In genomic region chr1:86994023-86994422, GRCm38 (mm10) we compare ENCODE assay signal across 23 mouse cellular contexts.
DNase-seq lines count a peak whose midpoint lies in the region; ATAC-seq lines count a peak whose summit lies in the region.
"Had no signal": no experiment of that assay in that cellular context is flagged by ENCODE, and none has a peak within 500 bp of the region (broad histone marks: within the 10 kb centered on the region; RNA-seq: fewer than 3 reads in every experiment).

No protein-coding gene starts in this region.

- H3K27ac ChIP-seq in forebrain, embryonic 13.5 days = no peak overlapping the region
- no peak overlapping the region for H3K27ac ChIP-seq in forebrain, embryonic 12.5 days
- no peak overlapping the region for H3K27ac ChIP-seq in lung, embryonic 16.5 days (ENCODE audit: low read length)
- 0 out of 2 replicates have a peak overlapping the region, but pooled peaks have one; percentile 9 for H3K27ac ChIP-seq in limb, embryonic 10.5 days
- H3K27ac ChIP-seq: embryonic facial prominence, embryonic 10.5 days; embryonic facial prominence, embryonic 13.5 days; forebrain, embryonic 15.5 days; hindbrain, embryonic 12.5 days; hindbrain, embryonic 15.5 days had no signal

- no peak overlapping the region for H3K4me2 ChIP-seq in forebrain, embryonic 13.5 days
- H3K4me2 ChIP-seq in forebrain, embryonic 12.5 days = no peak overlapping the region
- H3K4me2 ChIP-seq in lung, embryonic 16.5 days (ENCODE audit: low read depth, low read length) = no peak overlapping the region
- H3K4me2 ChIP-seq: embryonic facial prominence, embryonic 13.5 days; forebrain, embryonic 15.5 days; heart, embryonic 11.5 days; hindbrain, embryonic 12.5 days; hindbrain, embryonic 15.5 days had no signal

- ATAC-seq in forebrain, embryonic 13.5 days = peak; percentile 48; the same call in 1 of the 2 replicates
- no peak for ATAC-seq in forebrain, embryonic 12.5 days (ENCODE audit: low FRiP score)
- ATAC-seq in lung, embryonic 16.5 days (ENCODE audit: low read depth) = peak; percentile 54; the same call in 1 of the 2 replicates
- ATAC-seq: activated CD4-positive, CD25-positive, alpha-beta regulatory T cell, adult 4 months; CD4-positive, CD25-positive, alpha-beta regulatory T cell, adult 4 months; forebrain, embryonic 15.5 days; intestine, postnatal 0 days had no signal

- no peak overlapping the region for H3K4me3 ChIP-seq in forebrain, embryonic 13.5 days
- H3K4me3 ChIP-seq in forebrain, embryonic 12.5 days (replicated peaks) = no peak overlapping the region
- H3K4me3 ChIP-seq in lung, embryonic 16.5 days (ENCODE audit: low read length) = no peak overlapping the region
- H3K4me3 ChIP-seq in limb, embryonic 10.5 days = no peak overlapping the region
- H3K4me3 ChIP-seq: embryonic facial prominence, embryonic 10.5 days; embryonic facial prominence, embryonic 13.5 days; erythroblast, embryonic 14.5 days; forebrain, embryonic 15.5 days; hindbrain, embryonic 12.5 days; hindbrain, embryonic 15.5 days had no signal

- no peaks in the 10 kb centered on the region for H3K27me3 ChIP-seq in forebrain, embryonic 13.5 days
- no peaks in the 10 kb centered on the region for H3K27me3 ChIP-seq in forebrain, embryonic 12.5 days
- H3K27me3 ChIP-seq in lung, embryonic 16.5 days (ENCODE audit: control insufficient read depth, insufficient read depth, low read depth, low read length) = no peaks in the 10 kb centered on the region
- no peaks in the 10 kb centered on the region for H3K27me3 ChIP-seq in limb, embryonic 10.5 days (ENCODE audit: low read depth, poor library complexity, severe bottlenecking)
- H3K27me3 ChIP-seq: embryonic facial prominence, embryonic 13.5 days; forebrain, embryonic 15.5 days; hindbrain, embryonic 12.5 days; hindbrain, embryonic 15.5 days had no signal

- no peaks in the 10 kb centered on the region for H3K9me3 ChIP-seq in forebrain, embryonic 13.5 days (replicated peaks)
- H3K9me3 ChIP-seq in forebrain, embryonic 12.5 days = no peaks in the 10 kb centered on the region
- H3K9me3 ChIP-seq in lung, embryonic 16.5 days (ENCODE audit: control insufficient read depth, low read length) = no peaks in the 10 kb centered on the region
- no peaks in the 10 kb centered on the region for H3K9me3 ChIP-seq in limb, embryonic 10.5 days (replicated peaks)
- H3K9me3 ChIP-seq: embryonic facial prominence, embryonic 10.5 days; embryonic facial prominence, embryonic 13.5 days; forebrain, embryonic 15.5 days; hindbrain, embryonic 12.5 days; hindbrain, embryonic 15.5 days had no signal

- H3K4me1 ChIP-seq in forebrain, embryonic 13.5 days = 0 out of 2 replicates have a peak, but pooled peaks cover 6% of the 10 kb centered on the region
- H3K4me1 ChIP-seq in forebrain, embryonic 12.5 days = peaks cover 3% of the 10 kb centered on the region; the same call in 1 of the 2 replicates
- no peaks in the 10 kb centered on the region for H3K4me1 ChIP-seq in lung, embryonic 16.5 days (replicated peaks; ENCODE audit: control insufficient read depth, insufficient read depth, low read length)
- peaks cover 8% of the 10 kb centered on the region for H3K4me1 ChIP-seq in limb, embryonic 10.5 days
- H3K4me1 ChIP-seq: embryonic facial prominence, embryonic 13.5 days; forebrain, embryonic 15.5 days had no signal

- H3K36me3 ChIP-seq in forebrain, embryonic 13.5 days (ENCODE audit: poor library complexity, severe bottlenecking) = no peaks in the 10 kb centered on the region
- no peaks in the 10 kb centered on the region; the same call in 1 of the 2 replicates for H3K36me3 ChIP-seq in forebrain, embryonic 12.5 days (replicated peaks)
- no peaks in the 10 kb centered on the region for H3K36me3 ChIP-seq in lung, embryonic 16.5 days (ENCODE audit: control insufficient read depth, insufficient read depth, low read length)
- H3K36me3 ChIP-seq in limb, embryonic 10.5 days = no peaks in the 10 kb centered on the region; the same call in 1 of the 2 replicates
- H3K36me3 ChIP-seq: forebrain, embryonic 15.5 days had no signal

- no peak overlapping the region for H3K9ac ChIP-seq in forebrain, embryonic 13.5 days
- H3K9ac ChIP-seq in forebrain, embryonic 12.5 days = no peak overlapping the region
- no peak overlapping the region for H3K9ac ChIP-seq in lung, embryonic 16.5 days (ENCODE audit: low read length)
- H3K9ac ChIP-seq: embryonic facial prominence, embryonic 13.5 days; forebrain, embryonic 15.5 days; hindbrain, embryonic 12.5 days; hindbrain, embryonic 15.5 days had no signal

- DNase-seq in lung, postnatal 25 days (ENCODE audit: low spot score) = no peak
- peak; percentile 68 for DNase-seq in brain, adult 2 months (ENCODE audit: low read depth, low spot score)
- no peak for DNase-seq in limb, embryonic 10.5 days (ENCODE audit: low spot score)
- no peak for DNase-seq in kidney, adult 8-10 months
- DNase-seq: adrenal gland, adult 8-10 months; adrenal gland, postnatal 25 days; cerebellum, adult 11 months; embryo, embryonic 11 days; gastrocnemius, postnatal 10 days; heart, adult 11 months had no signal
